Mouse (Mus musculus): ENCODE data around the gene Tet1.
"Not testable (repeated sequence)": the region's sequence is repeated elsewhere in the genome, so short reads cannot be mapped to it uniquely, and the experiment has no call there.

Gene Tet1

DNA sequence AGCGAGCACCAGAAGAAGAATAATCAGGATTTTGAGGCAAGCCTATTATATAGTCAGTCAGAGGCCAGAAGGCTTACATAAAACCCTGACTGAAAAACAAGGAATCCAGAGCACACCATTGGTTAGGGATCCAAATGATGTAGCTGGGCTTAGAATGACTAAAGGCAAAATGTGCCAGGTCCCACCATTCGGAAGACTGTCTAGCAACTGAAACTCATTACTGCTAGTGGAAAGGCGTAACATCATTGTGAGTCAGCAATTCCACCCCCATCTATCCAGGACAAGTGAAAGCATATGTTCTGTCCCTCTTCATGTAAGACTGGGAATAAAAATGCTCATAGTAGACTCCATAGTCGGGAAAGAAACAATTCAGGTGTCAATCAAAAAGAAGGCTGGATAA lies 57.8 kb downstream of the Tet1 start:
- no peak for DNase-seq (ENCODE audit: low spot score in 2 of 2)

GRCm38 (mm10) chr10:62848783-62849182 lies 60.0 kb downstream of the Tet1 start:
- no peak for DNase-seq (ENCODE audit: low spot score in 2 of 2)

DNA sequence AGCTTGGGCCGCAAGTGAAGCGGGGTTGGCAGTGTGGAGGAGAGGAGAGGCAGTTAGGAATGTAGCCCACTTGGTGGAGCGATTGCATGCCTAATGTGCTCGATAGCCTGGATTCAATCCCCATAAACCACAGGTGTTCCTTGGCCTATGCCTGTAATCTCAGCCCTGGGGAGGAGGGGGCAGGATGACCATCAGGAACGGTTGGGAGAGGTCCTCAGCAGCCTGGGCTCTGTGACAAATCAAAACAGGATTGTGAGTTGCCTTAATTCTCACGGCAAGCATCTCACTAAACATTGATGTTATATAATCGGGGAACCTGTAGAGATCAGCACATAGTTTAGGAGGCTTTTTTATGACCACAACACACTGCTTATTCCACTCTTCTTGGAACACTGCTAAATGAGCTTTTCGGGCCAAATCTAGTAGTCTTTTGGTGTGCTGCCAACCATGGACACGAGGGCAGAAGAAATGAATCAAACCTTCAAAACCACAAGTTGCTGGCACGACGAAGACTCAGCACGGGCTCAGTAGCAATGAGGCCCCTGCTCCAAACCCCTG lies 61.6 kb downstream of the Tet1 start:
- no peak for DNase-seq (ENCODE audit: low spot score in 2 of 2)

DNA sequence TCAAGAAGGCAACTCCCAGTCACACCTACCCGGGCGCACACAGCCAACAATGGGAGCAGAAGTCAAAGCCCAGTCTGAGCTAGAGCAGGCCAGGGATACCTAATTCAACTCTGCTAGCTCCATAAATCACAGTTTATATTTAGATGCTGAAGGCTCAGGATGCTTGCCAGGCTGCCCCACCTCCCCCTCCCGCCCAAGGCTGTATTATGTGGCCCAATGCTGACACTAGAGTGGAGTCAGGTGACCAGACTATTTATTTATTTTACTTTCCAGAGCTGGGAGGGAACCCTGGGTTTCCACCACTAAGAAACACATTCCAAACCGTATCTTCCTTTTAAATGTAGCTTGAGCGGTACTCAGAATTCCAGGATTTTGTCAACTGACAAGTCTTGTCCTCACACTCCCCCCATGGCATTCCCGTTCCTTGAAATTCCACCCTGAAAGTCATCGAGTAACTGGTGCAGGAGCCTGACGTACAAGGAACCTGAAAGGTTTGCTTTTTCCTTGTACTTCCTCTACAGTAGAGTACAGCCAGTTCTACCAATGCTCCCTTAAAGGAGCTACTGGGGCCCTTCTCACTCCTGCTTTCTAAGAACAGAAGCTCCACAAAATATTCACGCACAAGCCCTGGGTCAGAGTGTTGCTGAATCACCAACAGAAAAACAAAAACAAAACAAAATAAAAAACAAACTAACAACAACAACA lies 64.9 kb downstream of the Tet1 start:
- no peak for DNase-seq (ENCODE audit: low spot score in 2 of 2)

- DNase-seq (ENCODE audit: low spot score in 2 of 2): no peak
Observed at GRCm38 (mm10) chr10:62841901-62842447, 66.8 kb downstream of the Tet1 start.

DNA sequence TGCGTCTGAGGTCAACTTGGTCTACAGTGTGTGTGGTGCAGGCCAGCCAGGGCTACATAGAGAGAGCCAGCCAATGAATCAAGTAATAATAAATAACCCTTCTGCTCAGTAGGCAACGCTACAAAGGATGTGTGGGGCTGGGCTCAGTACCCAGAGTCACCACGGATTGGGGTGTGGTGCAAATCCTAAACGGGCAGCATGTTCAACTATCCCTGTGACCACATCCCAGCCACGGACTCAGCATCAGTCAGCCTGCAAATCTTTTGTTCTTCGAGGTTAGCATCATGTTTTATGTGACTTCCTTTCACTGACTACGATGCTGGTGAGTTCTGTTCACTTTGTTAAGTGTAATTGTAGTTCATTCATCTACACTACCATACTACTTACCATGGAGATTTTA lies 68.1 kb downstream of the Tet1 start:
- DNase-seq (ENCODE audit: low spot score in 2 of 2): no peak

DNA sequence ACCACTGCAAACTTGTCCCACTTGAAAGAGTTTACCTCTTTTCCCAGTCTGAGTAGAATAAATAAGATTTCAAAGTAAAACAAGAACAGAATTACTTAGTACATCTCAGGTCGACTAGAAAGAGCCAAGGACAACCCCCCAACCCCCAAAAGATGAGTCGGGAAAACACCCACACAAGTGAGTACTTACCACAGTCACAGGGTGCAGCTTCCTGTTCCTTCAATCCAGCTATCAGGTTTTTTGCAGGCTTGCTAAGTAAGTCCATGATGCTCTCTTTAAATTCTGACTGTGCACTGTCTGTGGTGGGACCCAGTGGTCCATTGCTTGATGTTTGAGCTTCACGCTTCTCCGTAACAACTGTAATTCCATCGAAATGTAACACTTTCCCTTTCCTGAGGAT lies 70.8 kb downstream of the Tet1 start:
- DNase-seq (ENCODE audit: low spot score in 2 of 2): no peak

DNA sequence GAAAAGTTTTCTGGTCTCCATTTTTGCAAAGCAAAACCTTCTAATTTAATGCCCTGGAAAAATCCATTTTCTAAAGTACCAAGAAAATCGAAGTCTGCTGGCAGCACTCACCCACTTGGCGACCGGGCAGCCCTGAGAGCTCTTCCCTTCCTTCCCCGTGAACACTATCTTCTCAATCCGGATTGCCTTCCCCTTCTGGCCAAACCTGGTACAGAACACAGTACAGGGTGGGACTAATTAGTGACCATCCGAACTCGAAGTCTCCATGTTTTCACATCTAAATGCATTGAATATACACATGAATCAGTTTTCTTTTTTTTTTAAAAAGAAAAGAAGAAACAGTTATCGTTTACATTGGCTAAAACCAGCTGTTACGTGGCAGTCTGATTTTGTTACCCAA lies 76.0 kb downstream of the Tet1 start:
- DNase-seq (ENCODE audit: low spot score in 2 of 2): no peak

DNA sequence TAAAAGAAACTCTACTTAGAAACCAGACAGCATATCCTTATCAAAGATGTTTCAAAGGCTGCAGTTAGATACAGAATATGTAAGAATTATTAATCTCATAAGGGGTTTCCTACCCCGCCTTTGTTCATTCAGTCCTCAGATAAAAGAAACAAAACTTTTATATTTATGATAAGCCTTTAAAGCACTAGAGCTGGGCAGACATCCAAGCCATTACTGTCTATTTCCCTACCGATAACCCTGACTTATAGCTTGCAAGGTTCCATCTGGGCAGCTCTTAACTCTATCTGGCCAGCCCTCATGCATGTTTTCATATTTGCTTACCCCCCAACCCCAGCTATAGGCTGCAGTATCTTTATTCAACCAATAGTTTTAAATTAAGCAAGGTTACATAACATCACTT lies 77.2 kb downstream of the Tet1 start:
- no peak for DNase-seq (ENCODE audit: low spot score in 2 of 2)

DNA sequence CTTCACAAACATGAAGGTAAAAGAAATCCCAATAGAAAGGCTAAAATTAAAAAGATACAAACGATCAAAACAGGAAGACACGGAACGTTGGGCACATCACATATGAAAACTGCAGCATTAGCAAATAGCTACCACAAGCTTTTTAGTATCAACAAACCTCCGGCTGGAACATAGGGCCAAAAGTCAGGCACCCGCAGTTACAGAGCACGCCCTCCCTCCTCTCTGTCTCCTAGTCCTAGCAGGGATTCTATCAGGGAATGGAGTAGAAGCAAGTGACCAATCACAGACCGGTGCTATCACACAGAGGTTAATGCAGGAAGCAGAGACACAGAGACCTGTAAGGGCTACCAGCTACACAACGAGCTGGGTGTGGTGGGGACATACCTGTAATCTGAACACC lies 84.3 kb downstream of the Tet1 start:
- DNase-seq (ENCODE audit: low spot score in 2 of 2): no peak

GRCm38 (mm10) chr10:62823431-62823830 lies 85.4 kb downstream of the Tet1 start:
- no peak for DNase-seq (ENCODE audit: low spot score in 2 of 2)

DNA sequence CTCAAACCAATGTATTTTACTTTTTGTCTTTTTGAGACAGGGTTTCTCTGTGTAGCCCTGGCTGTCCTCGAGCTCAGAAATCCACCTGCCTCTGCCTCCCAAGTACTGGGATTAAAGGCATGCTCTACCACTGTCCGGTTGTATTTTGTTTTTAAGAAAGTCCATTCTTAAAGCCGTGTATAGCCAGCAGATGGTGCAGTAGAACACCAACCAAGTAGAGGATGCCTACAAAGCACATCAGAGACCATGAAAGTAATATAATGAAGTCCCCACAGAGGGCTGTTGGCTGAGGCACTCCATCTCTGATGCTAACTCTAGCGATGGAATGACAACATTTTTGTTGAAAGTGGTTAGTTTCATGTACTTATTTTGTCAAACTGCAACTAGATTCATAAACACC lies 98.8 kb downstream of the Tet1 start:
- no peak for DNase-seq (ENCODE audit: low spot score in 2 of 2)

DNA sequence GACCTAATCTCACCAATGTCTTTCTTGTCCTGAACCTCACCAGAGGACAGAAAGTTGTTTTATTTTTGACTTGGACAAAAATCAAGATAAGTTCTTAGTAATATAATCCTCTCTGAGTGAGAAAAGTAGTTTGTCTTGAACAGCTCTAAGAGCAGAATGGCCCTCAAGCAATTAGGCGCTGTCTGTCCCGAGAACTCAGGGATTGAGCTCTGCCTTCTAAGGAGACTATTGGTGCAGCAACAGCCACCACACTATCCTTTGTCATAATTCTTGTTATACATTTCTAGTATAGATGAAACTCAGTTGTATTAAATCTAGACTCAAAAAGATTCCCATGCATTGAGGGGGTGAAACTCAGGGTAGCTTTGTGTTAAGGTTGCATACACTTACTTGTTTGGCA lies 100.0 kb downstream of the Tet1 start:
- DNase-seq (ENCODE audit: low spot score in 2 of 2): no peak

DNA sequence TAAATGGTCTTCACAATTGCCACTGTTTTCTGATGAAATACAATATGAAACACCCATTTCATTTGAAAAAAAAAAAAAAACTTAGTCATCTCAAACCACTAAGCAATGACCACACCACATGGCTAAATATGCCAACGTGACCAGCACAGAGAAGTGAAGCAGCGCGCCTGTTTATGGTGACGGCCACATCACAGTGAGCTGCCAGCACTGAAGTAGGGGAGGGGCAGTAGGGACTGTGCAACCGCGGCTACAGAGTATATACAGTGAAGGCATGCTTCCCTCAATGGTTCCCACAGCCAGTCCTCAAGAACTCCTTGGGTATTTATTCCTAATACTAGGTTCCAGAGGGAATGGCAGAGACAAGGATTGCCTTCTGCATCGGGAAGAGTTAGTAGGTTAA lies 100.5 kb downstream of the Tet1 start:
- DNase-seq (ENCODE audit: low spot score in 2 of 2): no peak

GRCm38 (mm10) chr10:62804106-62804505 lies 104.7 kb downstream of the Tet1 start:
- no peak for DNase-seq (ENCODE audit: low spot score in 2 of 2)

- DNase-seq (ENCODE audit: low spot score in 2 of 2): no peak
Observed at GRCm38 (mm10) chr10:62803296-62803695, 105.5 kb downstream of the Tet1 start.

GRCm38 (mm10) chr10:62794221-62794620 lies 114.6 kb downstream of the Tet1 start:
- DNase-seq (ENCODE audit: low spot score in 2 of 2): no peak

DNA sequence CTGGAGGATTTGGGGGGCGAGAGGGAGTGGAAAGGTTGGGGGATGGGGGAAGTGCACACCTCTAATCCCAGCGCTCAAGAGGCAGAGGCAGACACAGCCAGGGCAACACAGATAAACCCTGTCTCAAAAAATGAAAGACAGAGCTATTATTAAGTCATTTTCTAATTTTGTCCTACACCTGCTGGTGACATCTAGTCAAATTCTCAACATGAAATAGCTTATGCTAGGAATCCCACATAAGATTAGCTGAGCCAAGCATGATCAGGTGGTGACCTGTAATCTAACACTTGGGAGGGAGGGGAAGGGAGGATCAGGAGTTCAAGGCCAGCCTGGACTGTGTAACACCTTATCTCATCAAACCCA lies 115.7 kb downstream of the Tet1 start:
- no peak for DNase-seq (ENCODE audit: low spot score in 2 of 2)

- DNase-seq (ENCODE audit: low spot score in 2 of 2): peak; percentile 98 to 99
Observed at GRCm38 (mm10) chr10:62792177-62793090, 116.4 kb downstream of the Tet1 start, which contains the start of gene Ccar1. Gene Ccar1, minus strand, starts transcription at chr10:62792286.

- no peak for DNase-seq (ENCODE audit: low spot score in 2 of 2)
Observed at GRCm38 (mm10) chr10:62791251-62792176, 117.3 kb downstream of the Tet1 start.

- not testable (repeated sequence) for DNase-seq (ENCODE audit: low spot score in 2 of 2)
Observed at GRCm38 (mm10) chr10:62781776-62782175, 127.0 kb downstream of the Tet1 start.

Measured in spleen, postnatal 10 days (tissue).